Mouse (Mus musculus) lung, embryonic 16.5 days (tissue): ENCODE results near the gene Tmem144. TPM values are rescaled to one million over a fixed set of nuclear protein-coding genes. Genes with fewer than 3 reads are reported as not detected.
"Not testable (repeated sequence)": the region's sequence is repeated elsewhere in the genome, so short reads cannot be mapped to it uniquely, and the experiment has no call there.

ENCODE experiments used
- ATAC-seq: fragments of 200-750 bp; cut with Nextera tagmentation; 2 replicates; pipeline ENCODE4 v1.8.0; 2017; ENCODE audit warnings: low read depth, mild to moderate bottlenecking, moderate library complexity
- H3K27ac ChIP-seq: fragments of 300-500 bp; sonication (generic); 2 replicates; pipeline ENCODE4 v1.5.1; 2014; ENCODE audit warnings: mild to moderate bottlenecking, control low read depth, low read length
- H3K27me3 ChIP-seq: fragments of 300-500 bp; sonication (generic); 2 replicates; pipeline ENCODE4 v1.6.1; 2014; ENCODE audit warnings: low read depth, low read length, mixed read lengths; ENCODE audit not compliant: control insufficient read depth, insufficient read depth
- H3K36me3 ChIP-seq: fragments of 300-500 bp; sonication (generic); 2 replicates; pipeline ENCODE4 v1.6.1; 2014; ENCODE audit warnings: low read length; ENCODE audit not compliant: control insufficient read depth, insufficient read depth
- H3K4me1 ChIP-seq: fragments of 300-500 bp; sonication (generic); replicated peaks from 2 replicates; pipeline ENCODE4 v1.6.1; 2014; ENCODE audit warnings: low read length, mixed read lengths; ENCODE audit not compliant: control insufficient read depth, insufficient read depth
- H3K4me2 ChIP-seq: fragments of 300-500 bp; sonication (generic); 2 replicates; pipeline ENCODE4 v1.6.1; 2014; ENCODE audit warnings: low read depth, low read length, control low read depth
- H3K4me3 ChIP-seq: fragments of 300-500 bp; sonication (generic); 2 replicates; pipeline ENCODE4 v1.5.1; 2014; ENCODE audit warnings: mild to moderate bottlenecking, low read length, control low read depth
- H3K9ac ChIP-seq: fragments of 300-500 bp; sonication (generic); 2 replicates; pipeline ENCODE4 v1.6.1; 2014; ENCODE audit warnings: low read length, control low read depth
- H3K9me3 ChIP-seq: fragments of 300-500 bp; sonication (generic); 2 replicates; pipeline ENCODE4 v1.6.1; 2016; ENCODE audit warnings: low read length; ENCODE audit not compliant: control insufficient read depth
- WGBS: fragments of 180-500 bp; shearing (Covaris S2); extraction: QIAGEN DNeasy Blood & Tissue Kit; methylation state at CpG from one replicate; pipeline ENCODE4 v1.1.7; 2014; 5-methylcytosine and 5-hydroxymethylcytosine counted together
- polyA plus RNA-seq: library from polyadenylated mRNA; unstranded; fragments of >200 nt; fragmentation: Nextera tagmentation; extraction: Ambion mirVana; gene quantifications from 2 replicates; pipeline ENCODE4 v1.2.1, GENCODE M21; 2015

The Tmem144 gene
- polyA plus RNA-seq, 1 experiment from 2014 or later = 5.2 TPM

DNA sequence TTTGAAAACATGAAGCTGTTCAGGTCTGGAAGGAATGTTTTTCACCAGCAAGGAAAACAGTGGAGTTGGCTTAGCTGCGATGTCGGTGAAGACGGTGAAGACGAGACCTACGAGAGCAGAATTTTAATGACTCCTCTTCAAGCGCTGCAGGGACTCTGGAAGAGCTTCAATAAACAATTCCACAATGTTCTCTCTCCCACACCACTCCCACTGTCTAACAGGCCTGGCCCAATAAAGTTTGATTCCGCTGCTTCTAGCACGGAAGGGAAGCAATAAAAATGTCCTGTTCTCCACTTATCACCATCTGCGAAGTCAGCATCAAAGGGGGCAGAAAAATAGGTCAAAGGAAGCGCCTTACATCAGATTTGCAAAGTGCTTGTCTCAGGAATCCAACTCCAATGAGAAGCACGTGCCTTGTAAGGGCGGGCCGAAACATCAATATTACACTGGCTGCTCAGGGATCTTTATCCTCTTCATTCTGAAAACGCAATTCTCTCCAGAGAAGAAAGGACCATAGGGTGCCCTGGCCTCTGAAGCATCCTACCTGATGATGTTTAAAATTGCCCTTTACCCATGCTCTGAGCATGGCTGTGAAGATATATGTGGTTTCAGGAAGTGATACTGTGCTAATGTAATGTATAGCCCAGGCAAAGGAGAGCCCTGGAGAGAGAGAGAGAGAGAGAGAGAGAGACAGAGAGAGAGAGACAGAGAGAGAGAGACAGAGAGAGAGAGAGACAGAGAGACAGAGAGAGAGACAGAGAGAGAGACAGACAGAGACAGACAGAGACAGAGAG, 34.2 kb downstream of the Tmem144 start:
- no peak for ATAC-seq
- Histone ChIP-seq H3K4me1 (no peaks in the 10 kb centered on the region), H3K9ac (no peak overlapping the region), H3K4me3 (no peak overlapping the region), H3K4me2 (no peak overlapping the region), H3K27ac (no peak overlapping the region), H3K9me3 (no peaks in the 10 kb centered on the region), H3K27me3 (no peaks in the 10 kb centered on the region), H3K36me3 (no peaks in the 10 kb centered on the region)
- 51% methylated on average over 14 of the region's 14 CpGs for WGBS

DNA sequence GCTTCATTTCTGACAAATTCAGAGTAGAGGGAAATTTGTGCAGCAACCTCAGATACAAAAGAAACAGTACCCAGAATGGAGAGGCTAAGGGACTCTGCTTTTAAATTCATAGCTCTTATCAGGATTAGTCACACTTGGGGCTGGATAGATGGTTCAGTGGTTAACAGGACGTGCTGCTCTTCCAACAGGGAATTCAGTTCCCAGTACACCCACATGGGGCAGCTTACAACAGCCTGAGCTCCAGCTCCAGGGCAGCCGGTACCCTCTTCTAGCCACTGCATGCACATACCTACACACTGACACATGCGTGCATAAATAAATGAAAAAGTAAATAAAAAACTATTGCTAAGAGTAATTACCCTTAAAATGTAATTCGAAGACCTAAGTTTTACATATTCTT, 36.3 kb downstream of the Tmem144 start:
- H3K4me2 ChIP-seq = no peak overlapping the region
- WGBS = 77% methylated on average over 4 of the region's 4 CpGs
- no peak overlapping the region for H3K9ac ChIP-seq
- H3K27me3 ChIP-seq = no peaks in the 10 kb centered on the region
- no peaks in the 10 kb centered on the region for H3K36me3 ChIP-seq
- H3K4me1 ChIP-seq = no peaks in the 10 kb centered on the region
- no peak overlapping the region for H3K4me3 ChIP-seq
- no peaks in the 10 kb centered on the region for H3K9me3 ChIP-seq
- ATAC-seq = no peak
- H3K27ac ChIP-seq = no peak overlapping the region

DNA sequence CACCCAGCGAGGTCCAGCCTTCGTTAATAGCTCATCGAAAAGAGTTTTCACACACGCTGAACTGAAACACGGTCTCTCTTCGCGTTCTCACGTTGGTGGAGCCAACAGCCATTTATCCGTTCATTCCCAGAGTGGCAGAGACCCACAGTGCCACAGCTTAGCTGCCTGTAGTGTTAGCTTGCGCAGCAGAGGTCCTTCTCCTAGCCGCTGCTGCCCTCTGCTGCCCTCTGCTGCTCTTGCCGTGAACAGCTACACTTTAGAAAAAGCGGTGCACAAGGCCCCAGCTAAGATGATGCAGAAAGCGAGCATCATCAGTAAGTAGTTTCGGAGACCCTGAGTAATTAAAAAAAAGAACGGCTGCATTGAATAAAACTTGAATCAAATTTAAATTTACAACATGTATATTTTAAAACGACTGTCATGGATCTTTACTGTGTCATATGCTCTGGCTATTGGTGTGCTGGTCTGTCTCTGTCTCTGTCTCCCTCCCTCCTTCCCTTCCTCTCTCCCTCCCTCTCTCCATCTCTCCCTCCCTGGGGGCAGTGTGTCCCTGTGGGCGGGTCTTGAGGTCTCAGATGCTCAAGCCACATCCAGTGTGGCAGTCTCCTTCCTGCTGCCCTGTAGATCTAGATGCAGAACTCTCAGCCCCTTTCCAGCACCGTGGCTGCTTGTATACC, 38.6 kb downstream of the Tmem144 start:
- H3K9ac ChIP-seq = no peak overlapping the region
- H3K4me1 ChIP-seq = no peaks in the 10 kb centered on the region
- H3K4me3 ChIP-seq = no peak overlapping the region
- H3K4me2 ChIP-seq = no peak overlapping the region
- H3K27me3 ChIP-seq = no peaks in the 10 kb centered on the region
- ATAC-seq = peak; percentile 73
- no peaks in the 10 kb centered on the region for H3K9me3 ChIP-seq
- 26% methylated on average over 19 of the region's 19 CpGs for WGBS
- H3K36me3 ChIP-seq = no peaks in the 10 kb centered on the region
- no peak overlapping the region for H3K27ac ChIP-seq

DNA sequence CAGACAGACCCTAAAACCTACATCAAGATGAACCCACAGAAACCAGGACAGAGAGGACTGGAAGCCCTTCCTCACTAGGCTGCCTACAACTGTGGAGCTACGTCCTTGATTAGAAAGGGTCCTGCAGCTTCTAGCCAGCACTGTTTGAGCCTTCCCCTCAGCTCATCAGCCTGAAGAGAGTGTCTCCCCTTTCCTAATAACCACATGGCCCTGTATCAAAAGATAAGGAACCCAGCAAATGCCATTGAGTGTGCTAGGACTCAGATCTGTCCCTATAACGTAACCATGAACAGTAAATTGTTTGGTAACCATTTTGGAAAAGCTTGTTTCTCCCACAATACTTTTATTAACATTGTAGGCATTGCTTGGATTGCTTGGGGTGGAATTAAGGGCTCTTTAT, 40.5 kb downstream of the Tmem144 start:
- no peaks in the 10 kb centered on the region for H3K9me3 ChIP-seq
- no peak overlapping the region for H3K27ac ChIP-seq
- no peak overlapping the region for H3K9ac ChIP-seq
- no peak overlapping the region for H3K4me3 ChIP-seq
- no peaks in the 10 kb centered on the region for H3K4me1 ChIP-seq
- WGBS = 81% methylated on average over 2 of the region's 2 CpGs
- H3K27me3 ChIP-seq = no peaks in the 10 kb centered on the region
- no peak overlapping the region for H3K4me2 ChIP-seq
- no peak for ATAC-seq
- H3K36me3 ChIP-seq = no peaks in the 10 kb centered on the region

DNA sequence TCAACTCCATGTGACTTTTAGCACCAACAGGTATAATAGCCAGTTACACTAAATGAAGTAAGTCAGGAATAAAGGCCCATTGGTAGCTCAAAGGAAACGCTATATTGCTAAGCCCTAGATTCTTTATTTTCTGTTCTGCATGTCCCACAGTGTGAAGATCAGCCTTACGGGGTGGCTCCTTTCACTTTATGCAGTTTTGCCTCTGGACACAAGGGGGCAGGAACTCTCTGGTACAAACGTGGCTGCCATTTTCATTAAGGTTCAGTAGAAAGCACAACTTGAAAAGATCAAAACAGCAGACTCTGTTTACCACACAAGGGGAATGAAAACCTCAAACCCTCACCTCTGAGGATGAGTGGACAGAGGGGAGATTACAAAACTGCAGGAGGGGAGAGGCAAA, 40.9 kb downstream of the Tmem144 start:
- no peak overlapping the region for H3K4me2 ChIP-seq
- no peak for ATAC-seq
- no peaks in the 10 kb centered on the region for H3K9me3 ChIP-seq
- no peak overlapping the region for H3K4me3 ChIP-seq
- 48% methylated on average over 3 of the region's 3 CpGs for WGBS
- no peak overlapping the region for H3K9ac ChIP-seq
- no peaks in the 10 kb centered on the region for H3K4me1 ChIP-seq
- H3K27me3 ChIP-seq = no peaks in the 10 kb centered on the region
- H3K27ac ChIP-seq = no peak overlapping the region
- H3K36me3 ChIP-seq = no peaks in the 10 kb centered on the region

DNA sequence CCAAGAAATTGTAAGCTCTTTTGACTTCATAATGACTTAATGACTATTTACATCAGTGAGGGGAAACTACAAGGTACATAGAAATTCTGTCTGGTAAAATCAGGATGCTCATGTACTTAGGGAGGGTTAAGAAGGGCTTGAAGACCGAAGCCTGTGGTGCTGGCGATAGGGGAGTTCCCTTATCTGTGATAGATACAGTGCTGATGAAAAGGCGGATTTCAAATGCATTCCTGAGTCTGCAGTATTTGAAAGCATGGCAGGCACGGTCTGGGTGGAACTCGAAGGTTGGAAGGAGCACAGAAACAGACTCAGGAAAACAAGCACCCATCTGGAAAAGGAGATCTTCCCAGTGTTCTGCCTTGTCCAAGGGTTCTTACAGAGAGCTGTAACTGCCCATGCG, 42.0 kb downstream of the Tmem144 start:
- whole genome bisulfite sequencing = 50% methylated on average over 6 of the region's 6 CpGs
- ATAC-seq = no peak

DNA sequence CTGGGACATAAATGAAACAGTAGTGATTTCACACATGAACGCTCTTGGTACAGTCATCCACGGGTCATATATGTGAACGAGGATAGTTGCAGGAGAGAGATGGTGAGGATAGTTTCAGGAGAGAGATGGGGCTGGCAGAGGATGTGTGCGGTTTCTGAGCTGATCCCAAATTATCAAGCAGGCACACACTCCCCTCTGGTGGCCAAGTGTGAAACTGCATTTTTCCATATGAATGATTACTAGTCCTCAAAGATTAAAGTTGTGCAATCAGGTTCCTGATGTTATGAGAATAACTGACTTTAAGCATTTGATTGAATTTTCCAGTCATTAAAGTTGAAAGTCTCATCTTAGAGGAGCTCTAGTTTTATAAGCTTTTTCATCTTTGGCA, 43.4 kb downstream of the Tmem144 start:
- Histone ChIP-seq H3K27me3 (no peaks in the 10 kb centered on the region), H3K9me3 (no peaks in the 10 kb centered on the region), H3K9ac (no peak overlapping the region), H3K4me2 (no peak overlapping the region), H3K4me1 (no peaks in the 10 kb centered on the region), H3K27ac (no peak overlapping the region), H3K36me3 (no peaks in the 10 kb centered on the region), H3K4me3 (no peak overlapping the region)
- ATAC-seq = peak; percentile 41; the same call in 1 of the 2 replicates
- WGBS = 8% methylated on average over 4 of the region's 4 CpGs

More for the DNA sequence above, 42.0 kb downstream of the Tmem144 start:
- no peaks in the 10 kb centered on the region for H3K4me1 ChIP-seq
- no peak overlapping the region for H3K9ac ChIP-seq
- no peaks in the 10 kb centered on the region for H3K27me3 ChIP-seq
- no peaks in the 10 kb centered on the region for H3K36me3 ChIP-seq
- no peak overlapping the region for H3K4me2 ChIP-seq
- no peak overlapping the region for H3K4me3 ChIP-seq
- no peak overlapping the region for H3K27ac ChIP-seq
- H3K9me3 ChIP-seq = no peaks in the 10 kb centered on the region

DNA sequence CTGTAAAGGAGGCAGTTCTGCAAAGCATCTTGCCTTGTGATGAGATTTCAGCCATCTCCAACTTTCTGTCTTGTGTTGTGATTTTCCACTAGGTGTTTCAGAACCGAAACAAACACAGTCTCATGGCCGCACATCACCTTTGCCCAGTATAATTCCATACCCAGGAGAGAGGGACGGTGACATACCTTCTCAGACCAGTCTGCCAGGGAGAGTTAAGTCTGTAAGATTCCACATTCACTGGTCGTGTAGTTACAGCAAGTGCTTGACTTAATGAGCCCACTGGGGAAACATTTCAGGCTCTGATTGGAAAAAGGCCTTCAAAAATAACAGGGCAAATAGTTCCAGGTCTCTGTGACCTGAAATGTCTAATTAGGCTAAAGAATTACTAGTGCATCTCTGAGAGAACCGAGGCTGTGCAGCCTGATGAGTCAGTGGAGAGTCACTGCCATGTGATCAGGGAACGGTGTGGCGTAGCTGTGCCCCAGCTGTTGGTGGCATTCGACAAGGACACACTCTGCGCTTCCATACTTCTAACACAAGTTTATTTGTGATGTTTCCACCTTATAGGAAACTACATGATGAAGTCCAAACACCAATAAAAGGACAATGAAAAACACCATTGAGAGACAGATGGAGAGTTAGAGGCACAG, 43.9 kb downstream of the Tmem144 start:
- Histone ChIP-seq H3K36me3 (no peaks in the 10 kb centered on the region), H3K27ac (no peak overlapping the region), H3K27me3 (no peaks in the 10 kb centered on the region), H3K4me1 (no peaks in the 10 kb centered on the region), H3K9me3 (no peaks in the 10 kb centered on the region), H3K4me3 (no peak overlapping the region), H3K4me2 (no peak overlapping the region), H3K9ac (no peak overlapping the region)
- WGBS = 74% methylated on average over 9 of the region's 9 CpGs
- no peak for ATAC-seq

DNA sequence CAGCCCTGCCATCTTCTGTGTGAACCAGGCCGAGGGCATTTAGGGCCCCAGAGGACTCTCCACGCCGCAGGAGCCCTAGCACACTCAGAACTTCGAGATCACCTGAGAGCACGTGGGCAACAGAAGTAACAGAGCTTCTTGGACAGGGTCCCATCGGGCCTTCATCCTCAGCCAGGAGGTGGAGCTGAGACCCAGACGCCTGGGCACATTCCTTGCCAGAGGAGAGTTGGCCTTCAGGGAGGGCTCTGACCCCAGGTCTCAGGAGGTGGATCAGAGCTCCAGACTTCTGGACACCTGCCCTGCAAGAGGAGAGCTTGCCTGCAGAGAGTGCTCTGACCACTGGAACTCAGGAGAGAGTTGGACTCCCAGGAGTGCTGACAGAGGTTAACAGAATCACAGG, 51.8 kb downstream of the Tmem144 start:
- H3K27me3 ChIP-seq, H3K4me1 ChIP-seq, ATAC-seq, H3K27ac ChIP-seq, H3K36me3 ChIP-seq, H3K4me3 ChIP-seq, H3K9me3 ChIP-seq, H3K9ac ChIP-seq, H3K4me2 ChIP-seq: not testable (repeated sequence)
- 79% methylated on average over 7 of the region's 7 CpGs for WGBS
